Mouse (Mus musculus): ENCODE measurements around the gene Cped1. TPM values are rescaled to one million over a fixed set of nuclear protein-coding genes. Genes with fewer than 3 reads are reported as not detected.

The Cped1 gene
- total and polyA plus RNA-seq, 3 experiments = not detected

DNA sequence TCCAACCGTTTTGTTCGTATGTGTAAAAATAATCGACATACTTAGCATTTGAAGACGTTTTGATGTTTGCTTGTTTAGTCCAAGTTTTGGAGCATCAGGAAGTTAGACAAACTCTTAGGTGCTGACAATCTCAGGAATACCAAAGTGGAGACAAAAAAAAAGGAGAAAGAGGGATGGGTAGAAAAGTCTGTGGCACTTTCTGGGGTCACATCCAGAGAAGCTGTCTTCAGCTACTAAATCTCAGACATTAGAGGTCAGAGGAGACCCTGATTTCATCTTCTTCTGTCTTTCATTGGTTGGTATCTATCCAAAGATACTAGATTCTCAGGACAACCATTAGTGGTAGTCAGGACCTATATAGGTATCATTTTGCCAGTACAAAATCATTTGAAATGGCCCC is 5.4 kb downstream of the Cped1 start:
- Histone ChIP-seq H3K9me3 (replicated peaks; ENCODE audit: insufficient read depth, low read length) (no peaks in the 10 kb centered on the region), H3K9ac (ENCODE audit: control insufficient read depth, low read depth, low read length, poor library complexity, severe bottlenecking) (no peak overlapping the region), H3K4me1 (ENCODE audit: control insufficient read depth in 1 of 2, insufficient read depth in 2 of 2, low read length in 2 of 2) (no peaks in the 10 kb centered on the region), H3K27ac (ENCODE audit: control insufficient read depth, low read depth, low read length) (no peak overlapping the region), H3K36me3 (ENCODE audit: control insufficient read depth in 1 of 2, insufficient read depth in 2 of 2, low read length in 2 of 2) (no peaks in the 10 kb centered on the region), H3K4me3 (ENCODE audit: control insufficient read depth in 1 of 2, insufficient read depth in 1 of 2, low read depth in 2 of 2, low read length in 2 of 2) (no peak overlapping the region), H3K27me3 (ENCODE audit: control insufficient read depth in 1 of 2, insufficient read depth in 2 of 2, low read length in 2 of 2) (no peaks in the 10 kb centered on the region), H3K79me2 (ENCODE audit: control insufficient read depth, insufficient read depth, low read length, poor library complexity) (no peaks in the 10 kb centered on the region)
- TF ChIP-seq RCOR1 (IDR thresholded peaks at IDR 0.05; ENCODE audit: low read depth, low read length) = no peak
- no peak for TF ChIP-seq ZKSCAN1 (IDR thresholded peaks at IDR 0.05; ENCODE audit: low read depth, low read length)
- no peak for TF ChIP-seq SIN3A (IDR thresholded peaks at IDR 0.05; ENCODE audit: low read length)
- TF ChIP-seq TBP (IDR thresholded peaks at IDR 0.05; ENCODE audit: low read depth, low read length) = no peak
- TF ChIP-seq MEF2A (IDR thresholded peaks at IDR 0.05; ENCODE audit: extremely low read depth, insufficient replicate concordance, low read depth, low read length, poor library complexity, severe bottlenecking) = no peak
- TF ChIP-seq MAX (IDR thresholded peaks at IDR 0.05; ENCODE audit: low read length) = no peak
- no peak for TF ChIP-seq E2F4 (IDR thresholded peaks at IDR 0.05; ENCODE audit: borderline replicate concordance, low read depth, low read length)
- no peak for TF ChIP-seq MXI1 (IDR thresholded peaks at IDR 0.05; ENCODE audit: low read depth, low read length)
- no peak for DNase-seq (ENCODE audit: low read depth, low spot score)

DNA sequence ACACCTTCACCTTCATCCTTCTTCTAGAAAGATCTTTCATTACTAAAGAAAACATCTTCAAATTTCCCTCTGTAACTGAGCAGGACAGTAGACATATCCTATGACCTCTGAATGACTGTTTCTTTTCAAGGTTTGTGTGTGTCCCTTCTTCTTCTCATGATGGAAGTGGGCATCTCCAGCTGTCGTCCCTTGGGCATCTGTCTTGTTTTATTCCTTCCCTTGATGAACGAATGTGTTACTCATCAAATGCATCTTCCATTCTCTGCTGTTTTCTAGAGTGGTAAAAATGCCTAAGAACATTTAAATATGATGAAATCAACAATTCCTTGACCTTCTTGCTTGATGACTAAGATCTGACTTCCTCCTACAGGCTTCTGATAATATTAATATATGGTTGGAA is 7.4 kb downstream of the Cped1 start:
- H3K9ac ChIP-seq (ENCODE audit: control insufficient read depth, low read depth, low read length, poor library complexity, severe bottlenecking) = no peak overlapping the region
- H3K4me1 ChIP-seq (ENCODE audit: control insufficient read depth in 1 of 2, insufficient read depth in 2 of 2, low read length in 2 of 2) = no peaks in the 10 kb centered on the region
- H3K9me3 ChIP-seq (replicated peaks; ENCODE audit: insufficient read depth, low read length) = no peaks in the 10 kb centered on the region
- no peak overlapping the region for H3K4me3 ChIP-seq (ENCODE audit: control insufficient read depth in 1 of 2, insufficient read depth in 1 of 2, low read depth in 2 of 2, low read length in 2 of 2)
- no peaks in the 10 kb centered on the region for H3K36me3 ChIP-seq (ENCODE audit: control insufficient read depth in 1 of 2, insufficient read depth in 2 of 2, low read length in 2 of 2)
- H3K27ac ChIP-seq (ENCODE audit: control insufficient read depth, low read depth, low read length) = no peak overlapping the region
- no peaks in the 10 kb centered on the region; a peak in 1 of 4 replicates for H3K27me3 ChIP-seq (ENCODE audit: control insufficient read depth in 1 of 2, insufficient read depth in 2 of 2, low read length in 2 of 2)
- TF ChIP-seq EP300 (IDR thresholded peaks at IDR 0.05; ENCODE audit: low read depth in 1 of 2, low read length in 2 of 2) = no peak
- no peaks in the 10 kb centered on the region for H3K79me2 ChIP-seq (ENCODE audit: control insufficient read depth, insufficient read depth, low read length, poor library complexity)
- DNase-seq (ENCODE audit: low read depth, low spot score) = no peak

DNA sequence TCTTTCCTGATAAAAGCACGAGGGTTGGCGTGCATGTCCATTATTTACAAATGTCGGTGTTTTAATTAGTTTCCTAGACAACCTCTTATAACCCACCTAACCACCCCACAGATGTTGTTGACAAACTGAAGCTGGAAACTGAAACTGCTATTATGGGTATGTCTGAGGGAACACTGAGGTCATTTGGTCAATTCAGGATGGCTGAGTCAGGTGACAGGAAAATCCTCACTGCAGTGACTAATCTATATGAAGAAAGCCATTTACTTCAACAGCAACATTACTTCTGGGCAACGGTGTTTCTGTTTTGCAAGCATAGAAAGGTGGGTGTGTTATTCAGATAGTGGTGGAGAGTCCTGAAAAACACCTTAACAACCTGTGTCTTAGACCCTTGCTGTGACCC is 12.4 kb downstream of the Cped1 start:
- TF ChIP-seq MYC (IDR thresholded peaks at IDR 0.05; ENCODE audit: low read depth, low read length) (no peak), SIN3A (IDR thresholded peaks at IDR 0.05; ENCODE audit: low read length) (no peak), TCF12 (IDR thresholded peaks at IDR 0.05; ENCODE audit: low read depth, low read length) (no peak), ELF1 (IDR thresholded peaks at IDR 0.05; ENCODE audit: low read depth, low read length) (no peak), EP300 (IDR thresholded peaks at IDR 0.05; ENCODE audit: low read depth in 1 of 2, low read length in 2 of 2) (no peak), SMC3 (IDR thresholded peaks at IDR 0.05; ENCODE audit: low read depth, low read length) (no peak)
- Histone ChIP-seq H3K9me3 (replicated peaks; ENCODE audit: insufficient read depth, low read length) (no peaks in the 10 kb centered on the region), H3K27ac (ENCODE audit: control insufficient read depth, low read depth, low read length) (no peak overlapping the region), H3K36me3 (ENCODE audit: control insufficient read depth in 1 of 2, insufficient read depth in 2 of 2, low read length in 2 of 2) (no peaks in the 10 kb centered on the region), H3K79me2 (ENCODE audit: control insufficient read depth, insufficient read depth, low read length, poor library complexity) (no peaks in the 10 kb centered on the region), H3K4me1 (ENCODE audit: control insufficient read depth in 1 of 2, insufficient read depth in 2 of 2, low read length in 2 of 2) (no peaks in the 10 kb centered on the region), H3K4me3 (ENCODE audit: control insufficient read depth in 1 of 2, insufficient read depth in 1 of 2, low read depth in 2 of 2, low read length in 2 of 2) (no peak overlapping the region), H3K9ac (ENCODE audit: control insufficient read depth, low read depth, low read length, poor library complexity, severe bottlenecking) (no peak overlapping the region), H3K27me3 (ENCODE audit: control insufficient read depth in 1 of 2, insufficient read depth in 2 of 2, low read length in 2 of 2) (no peaks in the 10 kb centered on the region; a peak in 1 of 4 replicates)
- no peak for DNase-seq (ENCODE audit: low read depth, low spot score)
